Mouse (Mus musculus): ENCODE data around the gene Cdca8. TPM values are rescaled to one million over a fixed set of nuclear protein-coding genes. Genes with fewer than 3 reads are reported as not detected.
A peak's percentile ranks its signal among the peaks of the same experiment; 100 is the strongest.

Cdca8 gene
- polyA plus RNA-seq, 1 experiment from 2014 or later: 151 TPM

GRCm38 (mm10) chr4:124962576-124962975, 23.5 kb upstream of the Cdca8 start:
- Histone ChIP-seq H3K9ac (ENCODE audit: low read depth, low read length) (no peak overlapping the region), H3K9me3 (ENCODE audit: control insufficient read depth, low read length) (no peaks in the 10 kb centered on the region), H3K4me2 (replicated peaks; ENCODE audit: low read depth, low read length) (no peak overlapping the region), H3K27me3 (ENCODE audit: control insufficient read depth, insufficient read depth, low read length) (no peaks in the 10 kb centered on the region), H3K4me3 (ENCODE audit: low read length) (no peak overlapping the region), H3K4me1 (ENCODE audit: control insufficient read depth, insufficient read depth, low read length) (peaks cover 15% of the 10 kb centered on the region), H3K36me3 (ENCODE audit: control insufficient read depth, insufficient read depth, low read length) (no peaks in the 10 kb centered on the region), H3K27ac (ENCODE audit: low read depth, low read length) (no peak overlapping the region)
- no peak for ATAC-seq (ENCODE audit: low FRiP score, low TSS enrichment)
- 48% methylated on average over 11 of the region's 11 CpGs for WGBS

DNA sequence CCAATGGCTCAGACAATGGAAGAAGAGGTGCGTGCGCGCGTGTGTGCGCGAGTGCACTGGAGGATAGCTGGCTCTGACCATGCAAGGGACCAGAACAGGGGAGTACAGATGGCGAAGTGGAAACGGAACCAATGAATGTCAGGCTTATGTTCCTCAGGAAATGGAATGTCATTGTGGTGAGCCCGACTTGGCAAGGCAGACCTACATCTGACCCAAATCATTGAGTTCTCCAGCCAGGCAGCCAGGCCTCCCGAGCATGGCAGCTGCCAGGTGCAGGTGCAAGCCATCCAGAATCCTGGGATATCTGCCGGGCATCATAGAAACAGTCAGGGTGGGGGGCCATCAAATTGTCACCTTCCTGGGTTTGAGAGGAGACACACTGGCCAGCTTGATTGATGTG, 21.8 kb upstream of the Cdca8 start:
- no peak overlapping the region for H3K4me2 ChIP-seq (replicated peaks; ENCODE audit: low read depth, low read length)
- H3K9me3 ChIP-seq (ENCODE audit: control insufficient read depth, low read length): no peaks in the 10 kb centered on the region
- ATAC-seq (ENCODE audit: low FRiP score, low TSS enrichment): no peak
- 87% methylated on average over 11 of the region's 11 CpGs for WGBS
- no peak overlapping the region for H3K9ac ChIP-seq (ENCODE audit: low read depth, low read length)
- H3K36me3 ChIP-seq (ENCODE audit: control insufficient read depth, insufficient read depth, low read length): no peaks in the 10 kb centered on the region
- no peak overlapping the region for H3K4me3 ChIP-seq (ENCODE audit: low read length)
- no peak overlapping the region for H3K27ac ChIP-seq (ENCODE audit: low read depth, low read length)
- H3K27me3 ChIP-seq (ENCODE audit: control insufficient read depth, insufficient read depth, low read length): no peaks in the 10 kb centered on the region
- H3K4me1 ChIP-seq (ENCODE audit: control insufficient read depth, insufficient read depth, low read length): peaks cover 15% of the 10 kb centered on the region

GRCm38 (mm10) chr4:124959062-124959461, 20.0 kb upstream of the Cdca8 start:
- H3K4me1 ChIP-seq (ENCODE audit: control insufficient read depth, insufficient read depth, low read length): peaks cover 11% of the 10 kb centered on the region
- no peaks in the 10 kb centered on the region for H3K9me3 ChIP-seq (ENCODE audit: control insufficient read depth, low read length)
- 20% methylated on average over 11 of the region's 11 CpGs for WGBS
- H3K27ac ChIP-seq (ENCODE audit: low read depth, low read length): 0 out of 2 replicates have a peak overlapping the region, but pooled peaks have one; percentile 43
- H3K4me3 ChIP-seq (ENCODE audit: low read length): no peak overlapping the region
- peak; percentile 58 for ATAC-seq (ENCODE audit: low FRiP score, low TSS enrichment)
- peaks cover 3% of the 10 kb centered on the region; the same call in 1 of the 2 replicates for H3K27me3 ChIP-seq (ENCODE audit: control insufficient read depth, insufficient read depth, low read length)
- no peak overlapping the region for H3K4me2 ChIP-seq (replicated peaks; ENCODE audit: low read depth, low read length)
- H3K36me3 ChIP-seq (ENCODE audit: control insufficient read depth, insufficient read depth, low read length): no peaks in the 10 kb centered on the region
- no peak overlapping the region for H3K9ac ChIP-seq (ENCODE audit: low read depth, low read length)

- Histone ChIP-seq H3K4me3 (ENCODE audit: low read length) (no peak overlapping the region), H3K27me3 (ENCODE audit: control insufficient read depth, insufficient read depth, low read length) (peaks cover 6% of the 10 kb centered on the region), H3K4me1 (ENCODE audit: control insufficient read depth, insufficient read depth, low read length) (peaks cover 11% of the 10 kb centered on the region), H3K9me3 (ENCODE audit: control insufficient read depth, low read length) (no peaks in the 10 kb centered on the region), H3K36me3 (ENCODE audit: control insufficient read depth, insufficient read depth, low read length) (no peaks in the 10 kb centered on the region), H3K27ac (ENCODE audit: low read depth, low read length) (no peak overlapping the region), H3K9ac (ENCODE audit: low read depth, low read length) (no peak overlapping the region), H3K4me2 (replicated peaks; ENCODE audit: low read depth, low read length) (no peak overlapping the region)
- no peak for ATAC-seq (ENCODE audit: low FRiP score, low TSS enrichment)
- 90% methylated on average over 2 of the region's 2 CpGs for WGBS
These were observed 18.2 kb upstream of the Cdca8 start for GRCm38 (mm10) chr4:124957284-124957683.

DNA sequence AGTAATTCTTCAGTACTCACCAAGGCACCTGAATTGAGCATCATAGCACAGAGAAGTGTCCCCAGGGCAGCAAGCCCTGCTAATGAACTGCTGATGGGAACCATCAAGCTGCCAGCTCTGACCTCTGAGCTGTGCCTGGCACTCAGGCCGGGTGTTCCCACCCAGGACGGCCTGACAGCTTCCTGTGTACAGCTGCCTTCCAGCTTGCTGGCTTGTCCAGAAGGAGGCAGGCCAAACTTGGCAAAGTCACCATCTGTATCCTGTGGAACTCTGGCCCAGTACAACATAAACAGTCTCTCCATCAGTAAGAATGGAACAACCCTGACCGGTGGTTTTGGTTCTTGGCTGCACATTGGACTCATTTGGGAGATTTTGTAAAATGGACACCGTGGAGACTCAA, 14.4 kb upstream of the Cdca8 start:
- no peak overlapping the region for H3K27ac ChIP-seq (ENCODE audit: low read depth, low read length)
- H3K27me3 ChIP-seq (ENCODE audit: control insufficient read depth, insufficient read depth, low read length): peaks cover 6% of the 10 kb centered on the region
- H3K4me1 ChIP-seq (ENCODE audit: control insufficient read depth, insufficient read depth, low read length): peaks cover 22% of the 10 kb centered on the region
- H3K9me3 ChIP-seq (ENCODE audit: control insufficient read depth, low read length): no peaks in the 10 kb centered on the region
- 54% methylated on average over 4 of the region's 4 CpGs for WGBS
- ATAC-seq (ENCODE audit: low FRiP score, low TSS enrichment): no peak
- no peak overlapping the region for H3K9ac ChIP-seq (ENCODE audit: low read depth, low read length)
- no peaks in the 10 kb centered on the region for H3K36me3 ChIP-seq (ENCODE audit: control insufficient read depth, insufficient read depth, low read length)
- H3K4me2 ChIP-seq (replicated peaks; ENCODE audit: low read depth, low read length): no peak overlapping the region
- H3K4me3 ChIP-seq (ENCODE audit: low read length): no peak overlapping the region

GRCm38 (mm10) chr4:124951036-124951433, 11.9 kb upstream of the Cdca8 start:
- H3K4me1 ChIP-seq (ENCODE audit: control insufficient read depth, insufficient read depth, low read length): peaks cover 21% of the 10 kb centered on the region
- peak overlapping the region; percentile 12; the same call in 1 of the 2 replicates for H3K27ac ChIP-seq (ENCODE audit: low read depth, low read length)
- no peak overlapping the region for H3K9ac ChIP-seq (ENCODE audit: low read depth, low read length)
- no peak for ATAC-seq (ENCODE audit: low FRiP score, low TSS enrichment)
- no peak overlapping the region for H3K4me2 ChIP-seq (replicated peaks; ENCODE audit: low read depth, low read length)
- no peak overlapping the region for H3K4me3 ChIP-seq (ENCODE audit: low read length)
- no peaks in the 10 kb centered on the region for H3K9me3 ChIP-seq (ENCODE audit: control insufficient read depth, low read length)
- no peaks in the 10 kb centered on the region for H3K36me3 ChIP-seq (ENCODE audit: control insufficient read depth, insufficient read depth, low read length)
- peaks cover 6% of the 10 kb centered on the region for H3K27me3 ChIP-seq (ENCODE audit: control insufficient read depth, insufficient read depth, low read length)
- WGBS: 25% methylated on average over 10 of the region's 10 CpGs

DNA sequence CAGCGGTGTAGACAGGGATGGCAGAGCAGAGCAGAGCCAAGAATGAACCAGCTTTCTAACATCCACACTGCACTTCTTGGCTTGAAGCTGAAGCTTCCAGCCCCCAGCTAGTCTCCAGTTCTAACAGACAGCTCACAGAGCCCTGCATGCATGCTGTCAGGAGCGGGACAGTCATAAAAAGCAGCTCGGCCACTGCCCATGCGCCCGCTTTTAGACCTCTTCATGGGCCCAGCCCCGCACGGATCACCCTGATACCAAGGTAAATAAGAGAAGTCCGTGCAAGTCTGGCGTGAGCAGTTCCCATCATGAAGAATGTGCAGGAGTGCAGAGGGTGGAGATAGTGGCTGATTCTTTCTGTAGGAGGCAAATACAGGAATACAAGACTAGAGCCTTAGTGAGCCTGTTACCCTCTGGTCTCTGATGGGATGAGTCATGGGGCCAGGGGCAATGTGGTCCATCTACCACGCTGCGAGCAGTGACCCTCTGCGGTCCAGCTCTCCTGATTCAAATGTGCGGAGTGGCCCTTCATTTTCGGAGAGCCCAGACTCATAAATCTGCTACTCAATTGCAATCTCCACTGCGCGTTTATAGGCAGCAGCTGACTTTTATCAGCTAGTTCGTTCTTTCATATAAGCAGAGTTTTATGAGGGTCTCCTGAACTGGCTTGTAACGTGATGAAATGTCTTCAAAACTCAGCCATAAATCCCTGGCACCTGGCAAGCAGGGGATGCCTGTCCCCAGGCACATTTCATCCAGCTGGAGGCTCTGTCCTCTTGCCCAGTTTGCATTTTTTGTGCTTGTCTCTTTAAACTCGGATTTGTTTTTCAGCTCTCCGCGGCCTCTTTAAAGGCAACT, 11.3 kb upstream of the Cdca8 start:
- Histone ChIP-seq H3K9ac (ENCODE audit: low read depth, low read length) (no peak overlapping the region), H3K4me2 (replicated peaks; ENCODE audit: low read depth, low read length) (no peak overlapping the region; the same call in 1 of the 2 replicates), H3K36me3 (ENCODE audit: control insufficient read depth, insufficient read depth, low read length) (no peaks in the 10 kb centered on the region), H3K4me3 (ENCODE audit: low read length) (no peak overlapping the region), H3K27ac (ENCODE audit: low read depth, low read length) (no peak overlapping the region; the same call in 1 of the 2 replicates), H3K4me1 (ENCODE audit: control insufficient read depth, insufficient read depth, low read length) (peaks cover 21% of the 10 kb centered on the region), H3K9me3 (ENCODE audit: control insufficient read depth, low read length) (no peaks in the 10 kb centered on the region), H3K27me3 (ENCODE audit: control insufficient read depth, insufficient read depth, low read length) (peaks cover 6% of the 10 kb centered on the region)
- peak; percentile 65 for ATAC-seq (ENCODE audit: low FRiP score, low TSS enrichment)
- 24% methylated on average over 21 of the region's 21 CpGs for WGBS

DNA sequence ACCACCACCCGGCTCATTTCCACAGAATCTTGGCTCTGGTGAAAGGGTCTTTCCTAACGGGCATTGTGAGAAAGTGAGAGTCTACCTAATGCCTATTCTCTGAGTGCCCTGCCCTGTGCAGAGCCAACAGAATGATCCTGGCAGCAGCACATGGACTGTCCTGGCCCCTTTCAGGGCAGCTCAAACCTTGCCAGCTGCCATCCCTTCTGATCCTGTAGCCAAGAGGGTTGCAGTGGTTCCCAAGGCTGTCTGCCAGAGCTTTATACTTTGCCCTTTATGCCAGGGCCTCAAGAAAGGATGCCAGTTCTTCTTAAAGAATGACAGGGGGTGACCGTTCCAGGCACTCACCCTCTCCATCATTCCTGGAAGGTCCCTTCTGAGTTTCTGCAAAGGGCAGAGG, 10.4 kb upstream of the Cdca8 start:
- H3K27ac ChIP-seq (ENCODE audit: low read depth, low read length): no peak overlapping the region; the same call in 1 of the 2 replicates
- no peaks in the 10 kb centered on the region for H3K9me3 ChIP-seq (ENCODE audit: control insufficient read depth, low read length)
- 77% methylated on average over 3 of the region's 3 CpGs for WGBS
- H3K9ac ChIP-seq (ENCODE audit: low read depth, low read length): no peak overlapping the region
- no peak overlapping the region for H3K4me3 ChIP-seq (ENCODE audit: low read length)
- ATAC-seq (ENCODE audit: low FRiP score, low TSS enrichment): no peak
- peaks cover 3% of the 10 kb centered on the region; the same call in 1 of the 2 replicates for H3K27me3 ChIP-seq (ENCODE audit: control insufficient read depth, insufficient read depth, low read length)
- H3K4me1 ChIP-seq (ENCODE audit: control insufficient read depth, insufficient read depth, low read length): peaks cover 21% of the 10 kb centered on the region
- H3K36me3 ChIP-seq (ENCODE audit: control insufficient read depth, insufficient read depth, low read length): no peaks in the 10 kb centered on the region
- H3K4me2 ChIP-seq (replicated peaks; ENCODE audit: low read depth, low read length): no peak overlapping the region

- no peak overlapping the region for H3K27ac ChIP-seq (ENCODE audit: low read depth, low read length)
- no peak for ATAC-seq (ENCODE audit: low FRiP score, low TSS enrichment)
- H3K9me3 ChIP-seq (ENCODE audit: control insufficient read depth, low read length): no peaks in the 10 kb centered on the region
- H3K4me2 ChIP-seq (replicated peaks; ENCODE audit: low read depth, low read length): no peak overlapping the region
- peaks cover 6% of the 10 kb centered on the region; the same call in 1 of the 2 replicates for H3K4me1 ChIP-seq (ENCODE audit: control insufficient read depth, insufficient read depth, low read length)
- WGBS: 64% methylated on average over 2 of the region's 2 CpGs
- H3K9ac ChIP-seq (ENCODE audit: low read depth, low read length): no peak overlapping the region
- H3K27me3 ChIP-seq (ENCODE audit: control insufficient read depth, insufficient read depth, low read length): no peaks in the 10 kb centered on the region
- peaks cover 16% of the 10 kb centered on the region for H3K36me3 ChIP-seq (ENCODE audit: control insufficient read depth, insufficient read depth, low read length)
- H3K4me3 ChIP-seq (ENCODE audit: low read length): no peak overlapping the region
These were observed 5.8 kb upstream of the Cdca8 start for GRCm38 (mm10) chr4:124944961-124945360.

Measured in kidney, embryonic 14.5 days (tissue).